Mouse (Mus musculus): ENCODE data around the gene Atxn7. TPM values are rescaled to one million over a fixed set of nuclear protein-coding genes. Genes with fewer than 3 reads are reported as not detected.

The Atxn7 gene
- polyA plus RNA-seq, 3 experiments from 2014 or later = 8.8 to 16.5 (median 15.6) TPM

GRCm38 (mm10) chr14:14065142-14065498 lies 103.9 kb downstream of the Atxn7 start:
- no peak for ATAC-seq

GRCm38 (mm10) chr14:14066241-14066640 lies 105.0 kb downstream of the Atxn7 start:
- no peak for ATAC-seq

GRCm38 (mm10) chr14:14067648-14068472 lies 106.6 kb downstream of the Atxn7 start:
- peak; percentile 85 for ATAC-seq

GRCm38 (mm10) chr14:14068553-14068952 lies 107.3 kb downstream of the Atxn7 start:
- peak; percentile 16 for ATAC-seq

GRCm38 (mm10) chr14:14070541-14071315 lies 109.5 kb downstream of the Atxn7 start:
- ATAC-seq = no peak

GRCm38 (mm10) chr14:14071456-14071855 lies 110.2 kb downstream of the Atxn7 start:
- no peak for ATAC-seq

GRCm38 (mm10) chr14:14080604-14081194 lies 119.5 kb downstream of the Atxn7 start:
- ATAC-seq = no peak

GRCm38 (mm10) chr14:14083811-14084210 lies 122.6 kb downstream of the Atxn7 start:
- ATAC-seq = no peak

GRCm38 (mm10) chr14:14086711-14087263 lies 125.5 kb downstream of the Atxn7 start:
- no peak for ATAC-seq

GRCm38 (mm10) chr14:14087348-14087747 lies 126.1 kb downstream of the Atxn7 start:
- no peak for ATAC-seq

- ATAC-seq = peak; percentile 81
Measured at GRCm38 (mm10) chr14:14088016-14088791, 127.0 kb downstream of the Atxn7 start.

- no peak for ATAC-seq
Measured at GRCm38 (mm10) chr14:14090571-14090970, 129.3 kb downstream of the Atxn7 start.

GRCm38 (mm10) chr14:14098330-14098980 lies 137.2 kb downstream of the Atxn7 start:
- ATAC-seq = peak; percentile 97

- ATAC-seq = no peak
Measured at GRCm38 (mm10) chr14:14100773-14101280, 139.6 kb downstream of the Atxn7 start.

- no peak for ATAC-seq
Measured at GRCm38 (mm10) chr14:14101296-14101695, 140.1 kb downstream of the Atxn7 start.

- no peak for ATAC-seq
Measured at GRCm38 (mm10) chr14:14104213-14104929, 143.1 kb downstream of the Atxn7 start.

- ATAC-seq = no peak
Measured at GRCm38 (mm10) chr14:14104930-14105318, 143.7 kb downstream of the Atxn7 start.

GRCm38 (mm10) chr14:14110710-14111109 lies 149.5 kb downstream of the Atxn7 start:
- ATAC-seq = no peak

- ATAC-seq = peak; percentile 97
Measured at GRCm38 (mm10) chr14:14120230-14121096, 159.2 kb downstream of the Atxn7 start, which contains the start of gene Psmd6. Psmd6 (minus strand) TSS chr14:14120984.
